8 mouse cellular contexts compared by ENCODE assay signal in genomic region chr8:4139660-4140646, GRCm38 (mm10). TPM values are rescaled to one million over a fixed set of nuclear protein-coding genes. Genes with fewer than 3 reads are reported as not detected.
DNase-seq lines count a peak whose midpoint lies in the region; ATAC-seq lines count a peak whose summit lies in the region.

No protein-coding gene starts in this region.

- no peaks in the 10 kb centered on the region for H3K4me1 ChIP-seq in hindbrain, embryonic 15.5 days (replicated peaks)

- H3K4me3 ChIP-seq in hindbrain, embryonic 15.5 days: no peak overlapping the region

- H3K27ac ChIP-seq in hindbrain, embryonic 15.5 days (replicated peaks): no peak overlapping the region

- H3K36me3 ChIP-seq in hindbrain, embryonic 15.5 days: no peaks in the 10 kb centered on the region

- peak overlapping the region; percentile 45 for H3K4me2 ChIP-seq in hindbrain, embryonic 15.5 days

- H3K9me3 ChIP-seq in hindbrain, embryonic 15.5 days: no peaks in the 10 kb centered on the region

- DNase-seq in R1 (ENCODE audit: low read depth, low spot score): peak; percentile 81
- DNase-seq in cerebellum, adult 9-10 months: peak; percentile 75
- peak; percentile 60 to 89 for DNase-seq in layer of hippocampus, postnatal 25 days (ENCODE audit: extremely low spot score in 1 of 2, low spot score in 1 of 2)
- peak; percentile 76 for DNase-seq in right cerebral cortex, adult 18-20 months
- DNase-seq in urinary bladder, adult 2 months (ENCODE audit: low spot score): peak; percentile 49

- ATAC-seq in frontal cortex, adult (ENCODE audit: low TSS enrichment): peak; percentile 90
- ATAC-seq in hindbrain, embryonic 15.5 days (ENCODE audit: low FRiP score, low read depth): peak; percentile 62
- peak; percentile 94 for ATAC-seq in megakaryocyte, adult 5-6 weeks (ENCODE audit: poor library complexity, severe bottlenecking)

- H3K27me3 ChIP-seq in hindbrain, embryonic 15.5 days: 0 out of 2 replicates have a peak, but pooled peaks cover 2% of the 10 kb centered on the region

- 8% methylated on average over 12 of the region's 12 CpGs for WGBS in hindbrain, embryonic 15.5 days

- no peak overlapping the region for H3K9ac ChIP-seq in hindbrain, embryonic 15.5 days

RNA-seq across cellular contexts. Expression of gene Cd209g, which starts 6.1 kb away (rescaled TPM):
- polyA plus RNA-seq in hindbrain, embryonic 15.5 days (2015; fragmentation: Nextera tagmentation; extraction: Ambion mirVana): not detected in 2 replicates
- not detected for total RNA-seq in layer of hippocampus, postnatal 25 days (2021)
- not detected in 2 replicates for total RNA-seq in megakaryocyte, adult 5-6 weeks (2015)
- total RNA-seq in megakaryocyte, adult 5-6 weeks (2017): not detected in 2 replicates
- polyA plus RNA-seq in urinary bladder, adult 2 months (2012; rRNA removed): 6.7 and 13.7 TPM in 2 replicates

RNA-seq across cellular contexts. Expression of gene Evi5l, which starts 26.4 kb away (rescaled TPM):
- 107 and 120 TPM in 2 replicates for polyA plus RNA-seq in hindbrain, embryonic 15.5 days (2015; fragmentation: Nextera tagmentation; extraction: Ambion mirVana)
- total RNA-seq in layer of hippocampus, postnatal 25 days (2021): 100 to 1,000 TPM in 1 of 2 experiments, 10 to 100 TPM in 1; 98.2 to 110 TPM
- total RNA-seq in megakaryocyte, adult 5-6 weeks (2015): 3.6 and 4.1 TPM in 2 replicates
- total RNA-seq in megakaryocyte, adult 5-6 weeks (2017): 4.5 and 6.0 TPM in 2 replicates
- 13.7 and 19.1 TPM in 2 replicates for polyA plus RNA-seq in urinary bladder, adult 2 months (2012; rRNA removed)

RNA-seq across cellular contexts. Expression of gene Cd209f, which starts 34.3 kb away (rescaled TPM):
- polyA plus RNA-seq in hindbrain, embryonic 15.5 days (2015; fragmentation: Nextera tagmentation; extraction: Ambion mirVana): 0.31 TPM in 1 of 2 replicates, not detected in the other
- under 1 TPM in 1 of 2 experiments, not detected in 1; 0.44 TPM for total RNA-seq in layer of hippocampus, postnatal 25 days (2021)
- not detected in 2 replicates for total RNA-seq in megakaryocyte, adult 5-6 weeks (2015)
- 0.81 TPM in 1 of 2 replicates, not detected in the other for total RNA-seq in megakaryocyte, adult 5-6 weeks (2017)
- polyA plus RNA-seq in urinary bladder, adult 2 months (2012; rRNA removed): 15.1 and 28.6 TPM in 2 replicates

Comparison
In these comparisons a context has a peak if more than half of its experiments do, and no peak if none do; other contexts are left out.
1. RNA of gene Evi5l, which starts 26.4 kb away (total RNA-seq): 98.2 to 110 TPM in layer of hippocampus, postnatal 25 days; 3.6 to 6.0 TPM in megakaryocyte, adult 5-6 weeks; every median in the first group is over 10 times any median in the second.
2. Peak in every context shown above with its lines, with median percentiles within 50 percentile points of each other: DNase-seq and ATAC-seq.